Mouse (Mus musculus) bone marrow, adult 2 months (tissue): ENCODE measurements around the gene Lbh.

ENCODE experiments used
- CTCF ChIP-seq: fragments of 200-500 bp; IDR thresholded peaks from 2 replicates; pipeline ENCODE4 v1.5.1; 2011; ENCODE audit warnings: low read length, control low read depth; ENCODE audit not compliant: control insufficient read depth, insufficient read depth
- POLR2A ChIP-seq: fragments of 200-500 bp; IDR thresholded peaks from 2 replicates; pipeline ENCODE4 v1.6.1; 2011; ENCODE audit warnings: low read depth, mild to moderate bottlenecking, control low read depth, low read length, borderline replicate concordance; ENCODE audit not compliant: control insufficient read depth

- TF ChIP-seq CTCF (no peak), POLR2A (no peak)
These were observed 49.5 kb downstream of the Lbh start for GRCm38 (mm10) chr17:72967371-72968175.
